Comparison of ENCODE assay signal across 10 mouse cellular contexts in genomic region chr16:4777171-4777904, GRCm38 (mm10). TPM values are rescaled to one million over a fixed set of nuclear protein-coding genes. Genes with fewer than 3 reads are reported as not detected.
A peak's percentile ranks its signal among the peaks of the same experiment; 100 is the strongest.
DNase-seq lines count a peak whose midpoint lies in the region; ATAC-seq and TF ChIP-seq lines count a peak whose summit lies in the region.
"Had no signal": no experiment of that assay in that cellular context is flagged by ENCODE, and none has a peak within 500 bp of the region (broad histone marks: within the 10 kb centered on the region; RNA-seq: fewer than 3 reads in every experiment).

No protein-coding gene starts in this region.

- H3K27ac ChIP-seq in heart, embryonic 12.5 days (ENCODE audit: poor library complexity, severe bottlenecking), result no peak overlapping the region
- H3K27ac ChIP-seq in kidney, postnatal 0 days, result no peak overlapping the region
- H3K27ac ChIP-seq in forebrain, embryonic 16.5 days (ENCODE audit: low read length), result no peak overlapping the region
- H3K27ac ChIP-seq: forebrain, embryonic 12.5 days; midbrain, embryonic 12.5 days had no signal

- H3K4me2 ChIP-seq in heart, embryonic 12.5 days, result no peak overlapping the region
- H3K4me2 ChIP-seq in kidney, postnatal 0 days (ENCODE audit: low read length), result no peak overlapping the region
- no peak overlapping the region for H3K4me2 ChIP-seq in forebrain, embryonic 16.5 days (ENCODE audit: low read length)
- H3K4me2 ChIP-seq: forebrain, embryonic 12.5 days; midbrain, embryonic 12.5 days had no signal

- no peaks in the 10 kb centered on the region for H3K27me3 ChIP-seq in heart, embryonic 12.5 days (replicated peaks)
- H3K27me3 ChIP-seq in kidney, postnatal 0 days (ENCODE audit: insufficient read depth, low read length), result no peaks in the 10 kb centered on the region
- H3K27me3 ChIP-seq in forebrain, embryonic 16.5 days (replicated peaks; ENCODE audit: control insufficient read depth, insufficient read depth, low read length), result no peaks in the 10 kb centered on the region
- H3K27me3 ChIP-seq: forebrain, embryonic 12.5 days; midbrain, embryonic 12.5 days had no signal

- no peak overlapping the region for H3K4me3 ChIP-seq in heart, embryonic 12.5 days
- H3K4me3 ChIP-seq in kidney, postnatal 0 days (replicated peaks; ENCODE audit: low read depth, low read length), result no peak overlapping the region
- no peak overlapping the region for H3K4me3 ChIP-seq in forebrain, embryonic 16.5 days (replicated peaks; ENCODE audit: low read length)
- H3K4me3 ChIP-seq: forebrain, embryonic 12.5 days; midbrain, embryonic 12.5 days had no signal

- H3K9ac ChIP-seq in heart, embryonic 12.5 days, result no peak overlapping the region
- H3K9ac ChIP-seq in kidney, postnatal 0 days (ENCODE audit: low read depth, low read length), result no peak overlapping the region
- H3K9ac ChIP-seq in forebrain, embryonic 16.5 days (replicated peaks; ENCODE audit: low read depth, low read length), result no peak overlapping the region
- H3K9ac ChIP-seq: forebrain, embryonic 12.5 days; midbrain, embryonic 12.5 days had no signal

- H3K9me3 ChIP-seq in heart, embryonic 12.5 days (replicated peaks), result no peaks in the 10 kb centered on the region
- H3K9me3 ChIP-seq in kidney, postnatal 0 days (replicated peaks; ENCODE audit: low read length), result no peaks in the 10 kb centered on the region
- H3K9me3 ChIP-seq in forebrain, embryonic 16.5 days (ENCODE audit: control insufficient read depth, low read length), result no peaks in the 10 kb centered on the region
- H3K9me3 ChIP-seq: forebrain, embryonic 12.5 days; midbrain, embryonic 12.5 days had no signal

- DNase-seq in heart, postnatal 10 days, result no peak
- DNase-seq in 3T3-L1 (ENCODE audit: low read depth, low spot score), result peak; percentile 65
- DNase-seq in adipocyte (ENCODE audit: low spot score), result peak; percentile 87
- DNase-seq in kidney, postnatal 0 days (ENCODE audit: low spot score), result no peak
- no peak for DNase-seq in right cerebral cortex, postnatal 14 days
- DNase-seq in T-cell, adult 2 months (ENCODE audit: low spot score), result no peak

- peaks cover 54% of the 10 kb centered on the region for H3K4me1 ChIP-seq in heart, embryonic 12.5 days (replicated peaks)
- H3K4me1 ChIP-seq in kidney, postnatal 0 days (replicated peaks; ENCODE audit: insufficient read depth, low read length), result no peaks in the 10 kb centered on the region; the same call in 1 of the 2 replicates
- peaks cover 18% of the 10 kb centered on the region for H3K4me1 ChIP-seq in forebrain, embryonic 16.5 days (replicated peaks; ENCODE audit: control insufficient read depth, insufficient read depth, low read length)
- H3K4me1 ChIP-seq: forebrain, embryonic 12.5 days had no signal

- no peak for TF ChIP-seq CTCF in kidney, postnatal 0 days (IDR thresholded peaks at IDR 0.05; ENCODE audit: low read depth)

- ATAC-seq in heart, embryonic 12.5 days (ENCODE audit: insufficient number of reproducible peaks, low FRiP score), result peak; percentile 43; the same call in 1 of the 2 replicates
- ATAC-seq in kidney, postnatal 0 days (replicated peaks; ENCODE audit: low FRiP score, low read depth), result peak; percentile 54; the same call in 1 of the 2 replicates
- no peak for ATAC-seq in forebrain, embryonic 16.5 days

- intact Hi-C loops in heart, postnatal 10 days (cut with DNase I), result no loop called here

- H3K36me3 ChIP-seq in heart, embryonic 12.5 days, result peaks cover 21% of the 10 kb centered on the region
- peaks cover 4% of the 10 kb centered on the region for H3K36me3 ChIP-seq in kidney, postnatal 0 days (ENCODE audit: insufficient read depth, low read length)
- H3K36me3 ChIP-seq in forebrain, embryonic 16.5 days (ENCODE audit: control insufficient read depth, insufficient read depth), result no peaks in the 10 kb centered on the region
- H3K36me3 ChIP-seq: forebrain, embryonic 12.5 days had no signal

- WGBS in heart, embryonic 12.5 days, result 89% methylated on average over 3 of the region's 3 CpGs
- WGBS in kidney, postnatal 0 days, result 89% methylated on average over 3 of the region's 3 CpGs
- 93% methylated on average over 3 of the region's 3 CpGs for WGBS in forebrain, embryonic 16.5 days

RNA-seq across cellular contexts. Expression of gene Cdip1, which starts 12.8 kb away (rescaled TPM):
- polyA plus RNA-seq in heart, embryonic 12.5 days (2016; fragmentation: Nextera tagmentation; extraction: Ambion mirVana), result 122 and 132 TPM in 2 replicates
- 10 to 100 TPM; 89.4 to 96.2 TPM for total RNA-seq in heart, postnatal 10 days (2021)
- 81.1 and 91.2 TPM in 2 replicates for polyA plus RNA-seq in kidney, postnatal 0 days (2015; fragmentation: Nextera tagmentation; extraction: Ambion mirVana)
- polyA plus RNA-seq in forebrain, embryonic 16.5 days (2015; fragmentation: Nextera tagmentation; extraction: Ambion mirVana), result 107 and 119 TPM in 2 replicates

RNA-seq across cellular contexts. Expression of gene Hmox2, which starts 51.2 kb away (rescaled TPM):
- 84.5 and 90.1 TPM in 2 replicates for polyA plus RNA-seq in heart, embryonic 12.5 days (2016; fragmentation: Nextera tagmentation; extraction: Ambion mirVana)
- total RNA-seq in heart, postnatal 10 days (2021), result 10 to 100 TPM; 71.1 to 73.4 TPM
- 102 and 107 TPM in 2 replicates for polyA plus RNA-seq in kidney, postnatal 0 days (2015; fragmentation: Nextera tagmentation; extraction: Ambion mirVana)
- 83.1 and 99.5 TPM in 2 replicates for polyA plus RNA-seq in forebrain, embryonic 16.5 days (2015; fragmentation: Nextera tagmentation; extraction: Ambion mirVana)

RNA-seq across cellular contexts. Expression of gene 4930562C15Rik, which starts 57.9 kb away (rescaled TPM):
- 0.11 and 0.57 TPM in 2 replicates for polyA plus RNA-seq in heart, embryonic 12.5 days (2016; fragmentation: Nextera tagmentation; extraction: Ambion mirVana)
- not detected for total RNA-seq in heart, postnatal 10 days (2021)
- polyA plus RNA-seq in kidney, postnatal 0 days (2015; fragmentation: Nextera tagmentation; extraction: Ambion mirVana), result 0.14 TPM in 1 of 2 replicates, not detected in the other
- polyA plus RNA-seq in forebrain, embryonic 16.5 days (2015; fragmentation: Nextera tagmentation; extraction: Ambion mirVana), result 0.15 and 0.80 TPM in 2 replicates

RNA-seq across cellular contexts. Expression of gene Nmral1, which starts 58.2 kb away (rescaled TPM):
- 37.2 and 37.8 TPM in 2 replicates for polyA plus RNA-seq in heart, embryonic 12.5 days (2016; fragmentation: Nextera tagmentation; extraction: Ambion mirVana)
- total RNA-seq in heart, postnatal 10 days (2021), result 1 to 10 TPM; 7.0 to 7.8 TPM
- polyA plus RNA-seq in kidney, postnatal 0 days (2015; fragmentation: Nextera tagmentation; extraction: Ambion mirVana), result 47.9 and 56.2 TPM in 2 replicates
- polyA plus RNA-seq in forebrain, embryonic 16.5 days (2015; fragmentation: Nextera tagmentation; extraction: Ambion mirVana), result 88.8 and 94.4 TPM in 2 replicates

Comparison
In these comparisons a context has a peak if more than half of its experiments do, and no peak if none do; other contexts are left out.
1. DNase-seq: peak in 3T3-L1 (single experiment) and adipocyte (single experiment); none in heart, postnatal 10 days (0 of 2), kidney, postnatal 0 days (single experiment), right cerebral cortex, postnatal 14 days (single experiment) and T-cell, adult 2 months (single experiment).